Mouse (Mus musculus): ENCODE data around the gene Rtl8a.
"Not testable (repeated sequence)": the region's sequence is repeated elsewhere in the genome, so short reads cannot be mapped to it uniquely, and the experiment has no call there.

GRCm38 (mm10) chrX:53606176-53606575 lies 37.3 kb downstream of the Rtl8a start:
- TF ChIP-seq CTCF (IDR thresholded peaks at IDR 0.05; ENCODE audit: borderline replicate concordance, insufficient read depth, low read length); POLR2A (IDR thresholded peaks at IDR 0.05; ENCODE audit: low read depth, low read length): not testable (repeated sequence)
